Comparison of ENCODE assay signal across 15 mouse cellular contexts in genomic region chr9:58467345-58468025, GRCm38 (mm10). TPM values are rescaled to one million over a fixed set of nuclear protein-coding genes. Genes with fewer than 3 reads are reported as not detected.
DNase-seq lines count a peak whose midpoint lies in the region; ATAC-seq lines count a peak whose summit lies in the region.
"Had no signal": no experiment of that assay in that cellular context is flagged by ENCODE, and none has a peak within 500 bp of the region (broad histone marks: within the 10 kb centered on the region; RNA-seq: fewer than 3 reads in every experiment).

No protein-coding gene starts in this region.

- WGBS in heart, embryonic 12.5 days, result 51% methylated on average over 5 of the region's 5 CpGs
- WGBS in midbrain, embryonic 16.5 days, result 50% methylated on average over 5 of the region's 5 CpGs
- 83% methylated on average over 5 of the region's 5 CpGs for WGBS in midbrain, embryonic 11.5 days

- peaks cover 6% of the 10 kb centered on the region for H3K4me1 ChIP-seq in heart, embryonic 12.5 days (replicated peaks)
- H3K4me1 ChIP-seq in midbrain, embryonic 16.5 days (ENCODE audit: control insufficient read depth, insufficient read depth, low read length), result peaks cover 7% of the 10 kb centered on the region
- no peaks in the 10 kb centered on the region for H3K4me1 ChIP-seq in midbrain, embryonic 11.5 days (ENCODE audit: control insufficient read depth, insufficient read depth, low read length)

- H3K9me3 ChIP-seq in heart, embryonic 12.5 days (replicated peaks), result no peaks in the 10 kb centered on the region
- H3K9me3 ChIP-seq in midbrain, embryonic 16.5 days (replicated peaks; ENCODE audit: control insufficient read depth, low read length, poor library complexity, severe bottlenecking), result no peaks in the 10 kb centered on the region
- H3K9me3 ChIP-seq in midbrain, embryonic 11.5 days (ENCODE audit: control insufficient read depth, low read length), result no peaks in the 10 kb centered on the region
- H3K9me3 ChIP-seq: embryonic facial prominence, embryonic 13.5 days; limb, embryonic 13.5 days; midbrain, embryonic 12.5 days had no signal

- H3K27ac ChIP-seq in heart, embryonic 12.5 days (ENCODE audit: poor library complexity, severe bottlenecking), result no peak overlapping the region
- H3K27ac ChIP-seq in midbrain, embryonic 16.5 days (ENCODE audit: low read length), result no peak overlapping the region
- no peak overlapping the region for H3K27ac ChIP-seq in midbrain, embryonic 11.5 days (ENCODE audit: low read depth, low read length)
- H3K27ac ChIP-seq: embryonic facial prominence, embryonic 13.5 days; limb, embryonic 13.5 days; midbrain, embryonic 12.5 days had no signal

- ATAC-seq in heart, embryonic 12.5 days (ENCODE audit: insufficient number of reproducible peaks, low FRiP score), result no peak
- ATAC-seq in midbrain, embryonic 16.5 days, result peak; percentile 80
- no peak for ATAC-seq in midbrain, embryonic 11.5 days (ENCODE audit: low FRiP score)

- H3K36me3 ChIP-seq in heart, embryonic 12.5 days, result no peaks in the 10 kb centered on the region
- H3K36me3 ChIP-seq in midbrain, embryonic 16.5 days (ENCODE audit: control insufficient read depth, insufficient read depth, low read length), result no peaks in the 10 kb centered on the region
- H3K36me3 ChIP-seq in midbrain, embryonic 11.5 days (ENCODE audit: control insufficient read depth, insufficient read depth, low read length), result no peaks in the 10 kb centered on the region
- H3K36me3 ChIP-seq: embryonic facial prominence, embryonic 13.5 days; limb, embryonic 13.5 days; midbrain, embryonic 12.5 days had no signal

- no peak overlapping the region for H3K4me2 ChIP-seq in heart, embryonic 12.5 days
- H3K4me2 ChIP-seq in midbrain, embryonic 16.5 days (ENCODE audit: low read length), result no peak overlapping the region
- H3K4me2 ChIP-seq in midbrain, embryonic 11.5 days, result no peak overlapping the region
- H3K4me2 ChIP-seq: embryonic facial prominence, embryonic 13.5 days; limb, embryonic 13.5 days; lung, embryonic 14.5 days; midbrain, embryonic 12.5 days had no signal

- no peak overlapping the region for H3K9ac ChIP-seq in heart, embryonic 12.5 days
- H3K9ac ChIP-seq in midbrain, embryonic 16.5 days (ENCODE audit: low read depth, low read length), result no peak overlapping the region
- H3K9ac ChIP-seq in midbrain, embryonic 11.5 days (ENCODE audit: low read length), result no peak overlapping the region
- H3K9ac ChIP-seq: embryonic facial prominence, embryonic 13.5 days; limb, embryonic 13.5 days; lung, embryonic 14.5 days; midbrain, embryonic 12.5 days had no signal

- H3K27me3 ChIP-seq in heart, embryonic 12.5 days (replicated peaks), result no peaks in the 10 kb centered on the region; the same call in none of the 2 replicates
- H3K27me3 ChIP-seq in midbrain, embryonic 16.5 days (ENCODE audit: control insufficient read depth, insufficient read depth, low read depth, low read length), result no peaks in the 10 kb centered on the region
- H3K27me3 ChIP-seq in midbrain, embryonic 11.5 days (ENCODE audit: control insufficient read depth, insufficient read depth, low read length), result no peaks in the 10 kb centered on the region
- H3K27me3 ChIP-seq: embryonic facial prominence, embryonic 13.5 days; limb, embryonic 13.5 days; midbrain, embryonic 12.5 days had no signal

- no peak overlapping the region for H3K4me3 ChIP-seq in heart, embryonic 12.5 days
- H3K4me3 ChIP-seq in midbrain, embryonic 16.5 days (ENCODE audit: low read depth, low read length), result no peak overlapping the region
- H3K4me3 ChIP-seq in midbrain, embryonic 11.5 days (ENCODE audit: low read depth, low read length), result no peak overlapping the region
- H3K4me3 ChIP-seq: embryonic facial prominence, embryonic 13.5 days; limb, embryonic 13.5 days; midbrain, embryonic 12.5 days had no signal

- peak; percentile 34 for DNase-seq in heart, adult 8-10 months (ENCODE audit: low spot score)
- no peak for DNase-seq in midbrain, embryonic 11.5 days (ENCODE audit: low spot score, missing footprints)
- peak; percentile 89 for DNase-seq in layer of hippocampus, adult 9-11 months
- DNase-seq in telencephalon, adult 2 months (ENCODE audit: low read depth, low spot score), result peak; percentile 87
- no peak for DNase-seq in ovary, postnatal 36 days (ENCODE audit: low spot score)
- DNase-seq: adrenal gland, postnatal 36 days; cerebellum, adult 9-11 months; gastrocnemius, postnatal 10 days; kidney, postnatal 10 days; lung, embryonic 14.5 days had no signal

RNA-seq across cellular contexts. Expression of gene Insyn1, which starts 20.9 kb away (rescaled TPM):
- total RNA-seq in heart, adult 8-10 months (2022), result 10 to 100 TPM; 22.5 to 33.7 (median 30.9) TPM
- polyA plus RNA-seq in heart, embryonic 12.5 days (2016; fragmentation: Nextera tagmentation; extraction: Ambion mirVana), result 0.97 and 1.3 TPM in 2 replicates
- 6.7 and 7.2 TPM in 2 replicates for polyA plus RNA-seq in midbrain, embryonic 16.5 days (2015; fragmentation: Nextera tagmentation; extraction: Ambion mirVana)
- polyA plus RNA-seq in midbrain, embryonic 11.5 days (2014; fragmentation: Nextera tagmentation; extraction: Ambion mirVana), result 1.4 and 1.8 TPM in 2 replicates

Comparison
In these comparisons a context has a peak if more than half of its experiments do, and no peak if none do; other contexts are left out.
1. DNase-seq: peak in heart, adult 8-10 months (single experiment), layer of hippocampus, adult 9-11 months (single experiment) and telencephalon, adult 2 months (single experiment); none in midbrain, embryonic 11.5 days (single experiment) and ovary, postnatal 36 days (single experiment).